Mouse (Mus musculus) erythroblast, embryonic 14.5 days (primary cell): Measurements from ENCODE around the gene Galnt3.

Source experiments
- GATA1 ChIP-seq: IDR thresholded peaks from 2 replicates; pipeline ENCODE4 v1.6.1; 2012; ENCODE audit warnings: low read length, inconsistent platforms, mixed read lengths
- TAL1 ChIP-seq: IDR thresholded peaks from 3 replicates; pipeline ENCODE4 v1.6.1; 2012; ENCODE audit warnings: low read length, inconsistent platforms, mixed read lengths

DNA sequence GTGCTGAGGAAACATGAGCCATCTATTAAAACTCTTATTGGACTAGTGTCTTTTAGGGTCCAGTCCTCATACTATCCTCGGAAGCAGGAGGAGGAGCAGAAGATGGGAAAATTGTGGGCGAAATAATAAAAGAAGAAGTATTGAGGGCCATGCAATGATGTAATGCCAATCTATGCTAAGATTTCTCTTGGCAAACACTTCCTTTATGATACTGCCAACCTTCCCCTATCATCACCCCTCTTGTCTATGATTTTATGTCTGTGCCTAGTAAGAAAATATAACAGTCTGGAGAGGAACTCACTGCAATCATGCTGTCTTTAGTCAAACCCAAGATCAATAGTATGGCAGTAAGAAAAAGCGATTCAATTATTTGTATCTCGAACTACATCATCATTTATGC, 18.5 kb upstream of the Galnt3 start:
- TF ChIP-seq GATA1: no peak
- TF ChIP-seq TAL1: no peak
